Mouse (Mus musculus) MEL (cell line): Measurements from ENCODE around the gene Gm28047.

ENCODE experiments used
- CTCF ChIP-seq, 3 experiments: IDR thresholded peaks in 2 of 3; conservative IDR thresholded peaks in 1 of 3; 2 replicates each; pipeline ENCODE4 v1.5.1; 2011 to 2012; ENCODE audit warnings: low read length in 3 of 3, low read depth in 2 of 3, mild to moderate bottlenecking in 2 of 3, improper control_type of control experiment in 1 of 3, inconsistent platforms in 1 of 3, mixed read lengths in 1 of 3, moderate library complexity in 1 of 3; ENCODE audit not compliant: control insufficient read depth in 1 of 3, insufficient read depth in 1 of 3, poor library complexity in 1 of 3, severe bottlenecking in 1 of 3
- EP300 ChIP-seq, 2 experiments: IDR thresholded peaks; 2 replicates each; pipeline ENCODE4 v1.6.1; 2011; ENCODE audit warnings: improper control_type of control experiment in 2 of 2, low read length in 2 of 2, low read depth in 1 of 2, mild to moderate bottlenecking in 1 of 2
- ETS1 ChIP-seq: IDR thresholded peaks from 2 replicates; pipeline ENCODE4 v1.6.1; 2012; ENCODE audit warnings: low read depth, mild to moderate bottlenecking, inconsistent platforms, low read length, improper control_type of control experiment, moderate library complexity
- MAX ChIP-seq: IDR thresholded peaks from 2 replicates; pipeline ENCODE4 v1.6.1; 2011; ENCODE audit warnings: low read length, improper control_type of control experiment
- MXI1 ChIP-seq: IDR thresholded peaks from 2 replicates; pipeline ENCODE4 v1.6.1; 2011; ENCODE audit warnings: mild to moderate bottlenecking, low read depth, low read length, improper control_type of control experiment
- NRF1 ChIP-seq: IDR thresholded peaks from 2 replicates; pipeline ENCODE4 v1.6.1; 2014; ENCODE audit warnings: low read depth, mild to moderate bottlenecking, inconsistent platforms, low read length, improper control_type of control experiment, moderate library complexity; ENCODE audit not compliant: poor library complexity, insufficient read depth, severe bottlenecking
- POLR2A ChIP-seq, 2 experiments: IDR thresholded peaks; 2 replicates each; pipeline ENCODE4 v1.6.1; 2011 to 2012; ENCODE audit warnings: low read length in 2 of 2, mild to moderate bottlenecking in 2 of 2, control low read depth in 1 of 2, improper control_type of control experiment in 1 of 2, low read depth in 1 of 2, moderate library complexity in 1 of 2; ENCODE audit not compliant: control insufficient read depth in 1 of 2, insufficient read depth in 1 of 2, poor library complexity in 1 of 2
- UBTF ChIP-seq: IDR thresholded peaks from 2 replicates; pipeline ENCODE4 v1.6.1; 2012; ENCODE audit warnings: low read depth, mild to moderate bottlenecking, inconsistent platforms, low read length, improper control_type of control experiment, moderate library complexity, borderline replicate concordance; ENCODE audit not compliant: insufficient read depth
- ZNF384 ChIP-seq: IDR thresholded peaks from 2 replicates; pipeline ENCODE4 v1.6.1; 2012; ENCODE audit warnings: low read depth, mild to moderate bottlenecking, inconsistent platforms, low read length, improper control_type of control experiment

GRCm38 (mm10) chr15:102563681-102564080, 61.2 kb downstream of the Gm28047 start:
- no peak for TF ChIP-seq CTCF (IDR thresholded peaks at IDR 0.05 in 2 of 3, conservative IDR thresholded peaks at IDR 0.05 in 1 of 3; ENCODE audit: control insufficient read depth in 1 of 3, insufficient read depth in 1 of 3, low read depth in 2 of 3, low read length in 3 of 3, poor library complexity in 1 of 3, severe bottlenecking in 1 of 3)
- TF ChIP-seq MAX, result no peak
- TF ChIP-seq NRF1, result no peak
- no peak for TF ChIP-seq MXI1
- no peak for TF ChIP-seq UBTF
- no peak for TF ChIP-seq POLR2A (IDR thresholded peaks at IDR 0.05; ENCODE audit: control insufficient read depth in 1 of 2, insufficient read depth in 1 of 2, low read depth in 1 of 2, low read length in 2 of 2, poor library complexity in 1 of 2)
- no peak for TF ChIP-seq ETS1
- no peak for TF ChIP-seq EP300 (IDR thresholded peaks at IDR 0.05; ENCODE audit: low read depth in 1 of 2, low read length in 2 of 2)
- no peak for TF ChIP-seq ZNF384
